Mouse (Mus musculus): ENCODE measurements around the gene Bloc1s1. TPM values are rescaled to one million over a fixed set of nuclear protein-coding genes. Genes with fewer than 3 reads are reported as not detected.

Bloc1s1 gene
- polyA plus RNA-seq, 1 experiment from 2014 or later, result 276 TPM

DNA sequence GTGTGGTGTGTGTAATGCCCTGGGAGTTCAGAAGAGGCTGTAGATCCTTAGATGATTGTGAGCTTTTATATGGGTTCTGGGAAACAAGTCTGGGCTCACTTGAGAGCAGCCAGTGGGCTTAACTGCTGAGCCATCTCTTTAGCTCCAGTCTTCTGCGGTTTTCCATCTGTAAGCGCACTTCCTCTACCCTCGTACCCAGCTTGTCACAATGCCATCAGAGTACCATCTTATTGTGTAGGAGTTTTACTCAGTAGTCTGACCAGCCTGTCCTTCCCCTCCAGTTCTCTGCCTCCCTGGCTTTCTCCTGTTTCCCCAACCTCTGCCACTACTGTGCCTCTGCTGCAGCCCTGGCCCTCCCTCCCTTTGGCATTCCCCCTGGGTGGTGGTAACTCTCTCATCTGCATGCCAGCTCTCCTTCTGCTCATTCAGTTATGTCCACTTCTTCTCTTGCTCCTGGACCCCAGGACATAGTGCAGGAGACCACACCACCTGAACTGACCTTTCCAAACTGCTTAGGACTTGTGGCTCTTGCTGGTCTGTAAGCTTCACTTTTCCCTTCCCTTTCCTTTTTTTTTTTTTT, 21.3 kb downstream of the Bloc1s1 start:
- 85% methylated on average over 3 of the region's 3 CpGs for WGBS
- Histone ChIP-seq H3K4me2 (ENCODE audit: low read length) (no peak overlapping the region), H3K9me3 (replicated peaks; ENCODE audit: low read length) (no peaks in the 10 kb centered on the region), H3K4me3 (replicated peaks; ENCODE audit: low read depth, low read length) (no peak overlapping the region), H3K27me3 (ENCODE audit: insufficient read depth, low read length) (no peaks in the 10 kb centered on the region), H3K9ac (ENCODE audit: low read depth, low read length) (no peak overlapping the region), H3K4me1 (replicated peaks; ENCODE audit: insufficient read depth, low read length) (no peaks in the 10 kb centered on the region; the same call in 1 of the 2 replicates), H3K36me3 (ENCODE audit: insufficient read depth, low read length) (no peaks in the 10 kb centered on the region), H3K27ac (peak overlapping the region; percentile 1; the same call in 1 of the 2 replicates)
- no peak for TF ChIP-seq CTCF (IDR thresholded peaks at IDR 0.05; ENCODE audit: low read depth)
- 0 out of 2 replicates have a peak, but pooled peaks have one; percentile 26 for ATAC-seq (replicated peaks; ENCODE audit: low FRiP score, low read depth)
- no peak for DNase-seq (ENCODE audit: low spot score)

- H3K9me3 ChIP-seq (replicated peaks; ENCODE audit: low read length), result no peaks in the 10 kb centered on the region
- no peak for ATAC-seq (replicated peaks; ENCODE audit: low FRiP score, low read depth)
- no peaks in the 10 kb centered on the region for H3K27me3 ChIP-seq (ENCODE audit: insufficient read depth, low read length)
- H3K27ac ChIP-seq, result no peak overlapping the region
- H3K4me2 ChIP-seq (ENCODE audit: low read length), result no peak overlapping the region
- H3K4me3 ChIP-seq (replicated peaks; ENCODE audit: low read depth, low read length), result no peak overlapping the region
- 85% methylated on average over 1 of the region's 1 CpGs for WGBS
- H3K9ac ChIP-seq (ENCODE audit: low read depth, low read length), result no peak overlapping the region
- no peaks in the 10 kb centered on the region for H3K36me3 ChIP-seq (ENCODE audit: insufficient read depth, low read length)
- H3K4me1 ChIP-seq (replicated peaks; ENCODE audit: insufficient read depth, low read length), result peaks cover under 1% of the 10 kb centered on the region; the same call in 1 of the 2 replicates
- TF ChIP-seq CTCF (IDR thresholded peaks at IDR 0.05; ENCODE audit: low read depth), result no peak
- no peak for DNase-seq (ENCODE audit: low spot score)
Measured at GRCm38 (mm10) chr10:128901409-128901808, 22.4 kb downstream of the Bloc1s1 start.

DNA sequence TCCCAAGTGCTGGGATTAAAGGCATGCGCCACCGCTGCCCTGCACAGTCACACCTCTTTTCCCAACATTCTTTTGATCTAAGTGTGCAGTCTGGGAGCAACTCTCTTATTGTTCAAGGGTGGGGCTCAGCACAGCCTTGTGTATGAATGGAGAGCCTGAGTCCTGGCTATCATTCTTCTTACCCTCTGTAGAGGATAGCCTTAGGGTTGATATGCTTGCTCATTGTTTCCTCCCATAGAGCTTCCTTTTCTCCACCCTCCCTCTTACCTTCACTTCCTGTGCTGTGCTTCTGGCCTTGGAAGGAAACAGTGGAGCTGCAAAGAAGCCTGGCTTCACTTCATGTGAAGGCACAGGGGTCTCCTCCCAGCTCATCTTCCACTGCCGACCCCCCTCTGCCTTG, 23.1 kb downstream of the Bloc1s1 start, which contains the start of gene Cd63:
Gene Cd63, plus strand, starts transcription at position 292 of the 400 bp plus-strand sequence.
- H3K27ac ChIP-seq, result peak within 1 kb of the TSS; percentile 47

DNA sequence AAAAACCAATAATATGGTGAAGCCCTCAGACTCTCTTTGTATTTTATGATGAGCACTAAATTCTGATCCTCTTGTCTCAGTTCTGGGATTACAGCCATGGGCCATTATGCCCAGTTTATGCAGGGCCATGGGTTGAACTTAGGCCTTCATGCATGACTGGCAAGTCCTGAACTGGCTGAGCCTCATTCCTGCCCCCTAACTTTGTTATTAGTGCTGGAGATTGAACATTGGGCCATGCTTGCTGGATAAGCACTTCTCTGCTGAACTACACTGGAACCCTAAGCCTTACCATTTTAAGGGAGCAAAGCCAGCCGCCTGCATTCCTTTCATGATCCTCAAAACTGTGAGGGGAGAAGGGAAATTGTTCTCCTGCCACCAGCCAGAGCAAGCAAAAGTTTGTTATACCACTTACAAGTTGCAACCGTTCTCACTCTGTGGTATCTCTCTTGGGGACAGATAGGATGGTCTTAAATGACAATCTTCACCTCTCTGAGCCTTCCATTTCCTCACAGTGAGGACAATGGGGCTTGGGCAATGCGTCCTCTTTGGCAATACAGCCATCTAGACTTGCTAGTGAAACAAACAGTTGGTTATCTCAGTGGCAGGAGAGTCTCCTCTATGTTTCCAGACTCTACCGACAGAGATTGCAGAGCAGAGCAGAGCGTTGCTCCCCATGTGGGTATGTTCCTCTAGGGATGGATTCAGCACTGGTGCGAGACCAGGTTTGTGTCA, 23.9 kb downstream of the Bloc1s1 start:
- H3K4me2 ChIP-seq (ENCODE audit: low read length), result no peak overlapping the region
- DNase-seq (ENCODE audit: low spot score) (no peak), ATAC-seq (replicated peaks; ENCODE audit: low FRiP score, low read depth) (no peak; the same call in 1 of the 2 replicates)
- H3K27ac ChIP-seq, result peak overlapping the region; percentile 47
- no peaks in the 10 kb centered on the region for H3K9me3 ChIP-seq (replicated peaks; ENCODE audit: low read length)
- peaks cover 9% of the 10 kb centered on the region for H3K4me1 ChIP-seq (replicated peaks; ENCODE audit: insufficient read depth, low read length)
- H3K36me3 ChIP-seq (ENCODE audit: insufficient read depth, low read length), result no peaks in the 10 kb centered on the region
- TF ChIP-seq CTCF (IDR thresholded peaks at IDR 0.05; ENCODE audit: low read depth), result no peak
- no peak overlapping the region for H3K9ac ChIP-seq (ENCODE audit: low read depth, low read length)
- no peak overlapping the region for H3K4me3 ChIP-seq (replicated peaks; ENCODE audit: low read depth, low read length)
- H3K27me3 ChIP-seq (ENCODE audit: insufficient read depth, low read length), result 0 out of 2 replicates have a peak, but pooled peaks cover 3% of the 10 kb centered on the region
- 75% methylated on average over 6 of the region's 6 CpGs for WGBS

More for the DNA sequence above, 23.1 kb downstream of the Bloc1s1 start, which contains the start of gene Cd63:
- 80% methylated on average over 3 of the region's 3 CpGs for WGBS
- Histone ChIP-seq H3K27me3 (ENCODE audit: insufficient read depth, low read length) (0 out of 2 replicates have a peak, but pooled peaks cover 3% of the 10 kb centered on the region), H3K4me2 (ENCODE audit: low read length) (no peak within 1 kb of the TSS), H3K4me3 (replicated peaks; ENCODE audit: low read depth, low read length) (no peak within 1 kb of the TSS), H3K4me1 (replicated peaks; ENCODE audit: insufficient read depth, low read length) (peaks cover 8% of the 10 kb centered on the region), H3K36me3 (ENCODE audit: insufficient read depth, low read length) (no peaks in the 10 kb centered on the region), H3K9me3 (replicated peaks; ENCODE audit: low read length) (no peaks in the 10 kb centered on the region), H3K9ac (ENCODE audit: low read depth, low read length) (no peak within 1 kb of the TSS)
- no peak for TF ChIP-seq CTCF (IDR thresholded peaks at IDR 0.05; ENCODE audit: low read depth)
- DNase-seq (ENCODE audit: low spot score), result no peak
- ATAC-seq (replicated peaks; ENCODE audit: low FRiP score, low read depth), result no peak

- peaks cover 9% of the 10 kb centered on the region for H3K4me1 ChIP-seq (replicated peaks; ENCODE audit: insufficient read depth, low read length)
- TF ChIP-seq CTCF (IDR thresholded peaks at IDR 0.05; ENCODE audit: low read depth), result no peak
- no peak overlapping the region for H3K4me3 ChIP-seq (replicated peaks; ENCODE audit: low read depth, low read length)
- 19% methylated on average over 1 of the region's 1 CpGs for WGBS
- no peaks in the 10 kb centered on the region for H3K9me3 ChIP-seq (replicated peaks; ENCODE audit: low read length)
- no peak for ATAC-seq (replicated peaks; ENCODE audit: low FRiP score, low read depth)
- no peak overlapping the region for H3K9ac ChIP-seq (ENCODE audit: low read depth, low read length)
- no peak overlapping the region for H3K4me2 ChIP-seq (ENCODE audit: low read length)
- H3K27me3 ChIP-seq (ENCODE audit: insufficient read depth, low read length), result 0 out of 2 replicates have a peak, but pooled peaks cover 3% of the 10 kb centered on the region
- no peak for DNase-seq (ENCODE audit: low spot score)
- H3K36me3 ChIP-seq (ENCODE audit: insufficient read depth, low read length), result no peaks in the 10 kb centered on the region
- H3K27ac ChIP-seq, result no peak overlapping the region
Measured at GRCm38 (mm10) chr10:128897501-128897900, 26.3 kb downstream of the Bloc1s1 start.

DNA sequence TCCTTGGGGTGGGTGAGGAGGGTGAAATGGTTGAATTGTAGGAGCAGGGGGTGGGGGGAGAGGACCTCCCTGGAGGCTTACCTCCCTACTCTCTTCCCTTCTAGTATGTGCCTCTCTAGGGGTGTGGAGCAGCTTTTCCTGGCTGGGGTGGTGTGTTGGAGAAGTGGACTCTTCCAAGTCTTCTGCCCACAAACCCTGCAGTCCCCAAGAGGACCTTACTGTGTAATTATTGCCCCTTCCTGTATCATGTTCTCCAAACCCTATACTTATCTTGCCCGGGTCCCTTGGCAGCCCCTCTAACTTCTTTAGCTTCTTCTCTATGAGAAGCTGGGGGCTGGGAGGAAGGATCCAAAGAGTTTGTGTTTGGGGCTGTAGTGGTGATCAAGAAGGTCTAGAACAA, 27.0 kb downstream of the Bloc1s1 start:
- H3K36me3 ChIP-seq (ENCODE audit: insufficient read depth, low read length), result no peaks in the 10 kb centered on the region
- DNase-seq (ENCODE audit: low spot score), result no peak
- no peak overlapping the region for H3K4me2 ChIP-seq (ENCODE audit: low read length)
- H3K9me3 ChIP-seq (replicated peaks; ENCODE audit: low read length), result no peaks in the 10 kb centered on the region
- no peak overlapping the region for H3K9ac ChIP-seq (ENCODE audit: low read depth, low read length)
- no peak overlapping the region for H3K4me3 ChIP-seq (replicated peaks; ENCODE audit: low read depth, low read length)
- 0 out of 2 replicates have a peak, but pooled peaks cover 3% of the 10 kb centered on the region for H3K27me3 ChIP-seq (ENCODE audit: insufficient read depth, low read length)
- TF ChIP-seq CTCF (IDR thresholded peaks at IDR 0.05; ENCODE audit: low read depth), result no peak
- no peak overlapping the region for H3K27ac ChIP-seq
- no peak for ATAC-seq (replicated peaks; ENCODE audit: low FRiP score, low read depth)
- WGBS, result 35% methylated on average over 1 of the region's 1 CpGs
- peaks cover 9% of the 10 kb centered on the region for H3K4me1 ChIP-seq (replicated peaks; ENCODE audit: insufficient read depth, low read length)

Measured in kidney, postnatal 0 days (tissue).